Mouse (Mus musculus) neural tube, embryonic 14.5 days (tissue): ENCODE measurements around the gene Kank4. TPM values are rescaled to one million over a fixed set of nuclear protein-coding genes. Genes with fewer than 3 reads are reported as not detected.
"Not testable (repeated sequence)": the region's sequence is repeated elsewhere in the genome, so short reads cannot be mapped to it uniquely, and the experiment has no call there.

Source experiments
- ATAC-seq: fragments of 200-750 bp; cut with Nextera tagmentation; 2 replicates; pipeline ENCODE4 v1.8.0; 2017; ENCODE audit warnings: low read depth, mild to moderate bottlenecking, moderate TSS enrichment, moderate library complexity
- H3K27ac ChIP-seq: fragments of 300-500 bp; sonication (generic); 2 replicates; pipeline ENCODE4 v1.5.1; 2014; ENCODE audit warnings: low read depth, mild to moderate bottlenecking, control low read depth, low read length, moderate library complexity, mixed read lengths
- H3K27me3 ChIP-seq: fragments of 300-500 bp; sonication (generic); 2 replicates; pipeline ENCODE4 v1.6.1; 2014; ENCODE audit warnings: low read length; ENCODE audit not compliant: control insufficient read depth, insufficient read depth
- H3K36me3 ChIP-seq: fragments of 300-500 bp; sonication (generic); 2 replicates; pipeline ENCODE4 v1.6.1; 2014; ENCODE audit warnings: low read length, mixed read lengths; ENCODE audit not compliant: control insufficient read depth, insufficient read depth
- H3K4me1 ChIP-seq: fragments of 300-500 bp; sonication (generic); 2 replicates; pipeline ENCODE4 v1.6.1; 2014; ENCODE audit warnings: low read length; ENCODE audit not compliant: control insufficient read depth, insufficient read depth
- H3K4me2 ChIP-seq: fragments of 300-500 bp; sonication (generic); 2 replicates; pipeline ENCODE4 v1.6.1; 2014; ENCODE audit warnings: mild to moderate bottlenecking, low read depth, low read length, control low read depth
- H3K4me3 ChIP-seq: fragments of 300-500 bp; sonication (generic); 2 replicates; pipeline ENCODE4 v1.5.1; 2014; ENCODE audit warnings: low read depth, low read length, control low read depth, mixed read lengths
- H3K9ac ChIP-seq: fragments of 300-500 bp; sonication (generic); replicated peaks from 2 replicates; pipeline ENCODE4 v1.6.1; 2014; ENCODE audit warnings: low read depth, mild to moderate bottlenecking, control low read depth, low read length, mixed read lengths
- H3K9me3 ChIP-seq: fragments of 300-500 bp; sonication (generic); 2 replicates; pipeline ENCODE4 v1.6.1; 2016; ENCODE audit warnings: low read length; ENCODE audit not compliant: control insufficient read depth
- WGBS: fragments of 180-500 bp; shearing (Covaris S2); extraction: QIAGEN DNeasy Blood & Tissue Kit; methylation state at CpG from one replicate; pipeline ENCODE4 v1.1.7; 2014; 5-methylcytosine and 5-hydroxymethylcytosine counted together
- polyA plus RNA-seq: library from polyadenylated mRNA; unstranded; fragments of >200 nt; fragmentation: Nextera tagmentation; extraction: Ambion mirVana; gene quantifications from 2 replicates; pipeline ENCODE4 v1.2.1, GENCODE M21; 2014

Gene Kank4
- polyA plus RNA-seq, 1 experiment from 2014 or later: 0.92 TPM

- H3K36me3 ChIP-seq: not testable (repeated sequence)
Measured at GRCm38 (mm10) chr4:98850485-98850884, 33.1 kb upstream of the Kank4 start.

DNA sequence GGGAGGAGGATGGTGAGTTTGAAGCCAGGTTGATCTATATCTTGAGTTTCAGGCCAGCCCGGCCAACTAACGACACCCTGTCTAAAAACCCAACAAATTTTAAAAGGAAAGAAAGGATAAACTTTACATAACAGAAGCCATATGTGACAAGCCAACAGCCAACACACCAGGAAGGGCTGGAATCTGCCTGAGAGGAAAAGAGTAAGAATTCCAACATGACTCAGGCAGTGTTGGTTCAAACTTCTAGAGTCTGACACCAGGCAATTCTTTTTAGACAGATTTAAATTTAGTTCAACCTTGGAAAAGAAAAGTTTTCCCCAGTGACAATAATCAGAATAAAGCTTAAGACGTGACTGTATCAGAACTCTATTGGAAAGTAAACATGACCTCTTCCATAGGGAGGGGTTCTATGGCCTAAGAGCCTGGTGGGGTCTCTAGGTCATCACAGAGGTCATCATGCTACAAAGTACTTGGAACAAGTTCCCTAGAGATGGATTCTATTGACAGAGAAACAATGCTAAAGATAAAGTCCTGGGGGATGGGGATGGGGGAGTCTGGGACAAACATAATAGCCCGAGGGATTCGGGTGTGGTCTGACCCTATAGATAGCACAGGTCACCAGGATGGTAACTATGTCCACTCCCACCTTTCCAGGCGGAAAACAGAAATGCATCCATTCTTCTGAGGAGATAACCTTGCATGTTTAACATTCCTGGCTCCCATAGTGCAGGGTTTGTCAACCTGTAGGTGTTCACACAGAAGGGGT, 30.0 kb upstream of the Kank4 start:
- H3K4me3 ChIP-seq: no peak overlapping the region
- ATAC-seq: no peak
- no peaks in the 10 kb centered on the region for H3K36me3 ChIP-seq
- H3K9me3 ChIP-seq: no peaks in the 10 kb centered on the region
- no peak overlapping the region for H3K4me2 ChIP-seq
- no peaks in the 10 kb centered on the region for H3K4me1 ChIP-seq
- no peaks in the 10 kb centered on the region for H3K27me3 ChIP-seq
- 81% methylated on average over 6 of the region's 6 CpGs for WGBS
- H3K9ac ChIP-seq: no peak overlapping the region
- H3K27ac ChIP-seq: no peak overlapping the region

More at GRCm38 (mm10) chr4:98850485-98850884, 33.1 kb upstream of the Kank4 start:
- not testable (repeated sequence) for H3K4me1 ChIP-seq, H3K4me3 ChIP-seq, ATAC-seq, H3K4me2 ChIP-seq, H3K9ac ChIP-seq, H3K27ac ChIP-seq, H3K9me3 ChIP-seq, H3K27me3 ChIP-seq
- 71% methylated on average over 1 of the region's 1 CpGs for WGBS

DNA sequence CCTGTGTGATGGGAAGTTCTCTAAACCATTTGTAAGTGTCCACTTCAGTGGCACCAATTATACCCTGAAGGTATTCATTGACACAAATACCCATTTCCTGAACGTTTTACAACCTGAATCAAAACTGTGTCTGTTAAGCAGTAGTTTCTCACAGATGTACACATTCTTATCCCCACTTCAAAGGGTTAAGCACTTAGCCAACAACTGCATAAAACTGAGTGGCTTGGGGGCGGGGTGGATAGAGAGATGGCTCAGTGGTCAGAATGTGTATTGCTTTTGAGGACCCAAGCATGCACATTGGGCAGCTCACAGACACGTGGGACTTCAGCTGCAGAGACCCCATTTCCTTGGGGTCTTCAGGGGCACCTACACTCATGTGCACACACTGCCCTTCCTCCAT, 29.1 kb upstream of the Kank4 start:
- Histone ChIP-seq H3K36me3 (no peaks in the 10 kb centered on the region), H3K9me3 (no peaks in the 10 kb centered on the region), H3K27me3 (no peaks in the 10 kb centered on the region), H3K4me3 (no peak overlapping the region), H3K4me2 (no peak overlapping the region), H3K27ac (no peak overlapping the region), H3K9ac (no peak overlapping the region), H3K4me1 (no peaks in the 10 kb centered on the region)
- ATAC-seq: no peak
- WGBS: 49% methylated on average over 3 of the region's 3 CpGs

GRCm38 (mm10) chr4:98845687-98846125, 28.4 kb upstream of the Kank4 start:
- Histone ChIP-seq H3K9ac (no peak overlapping the region), H3K27ac (no peak overlapping the region), H3K36me3 (no peaks in the 10 kb centered on the region), H3K4me2 (no peak overlapping the region), H3K9me3 (no peaks in the 10 kb centered on the region), H3K4me3 (no peak overlapping the region), H3K27me3 (no peaks in the 10 kb centered on the region), H3K4me1 (no peaks in the 10 kb centered on the region)
- ATAC-seq: no peak
- WGBS: 69% methylated on average over 8 of the region's 8 CpGs

DNA sequence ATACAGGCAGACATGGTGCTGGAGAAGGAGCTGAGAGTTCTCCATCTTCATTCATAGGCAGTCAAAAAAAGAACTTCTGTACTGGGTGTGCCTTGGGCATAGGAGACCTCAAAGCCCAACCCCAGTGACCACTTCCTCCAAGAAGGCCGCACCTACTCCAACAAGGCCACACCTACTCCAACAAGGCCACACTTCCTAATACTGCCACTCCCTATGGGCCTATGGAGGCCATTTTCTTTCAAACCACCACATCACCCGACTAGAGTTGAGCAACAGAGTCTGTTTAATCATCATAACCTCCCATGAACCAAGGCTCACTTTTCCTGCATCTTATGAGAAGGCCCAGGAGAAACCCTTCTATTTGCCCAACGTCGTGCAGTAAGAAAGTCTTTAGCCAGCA, 27.9 kb upstream of the Kank4 start:
- Histone ChIP-seq H3K9ac (no peak overlapping the region), H3K27ac (no peak overlapping the region), H3K4me3 (no peak overlapping the region), H3K27me3 (no peaks in the 10 kb centered on the region), H3K4me2 (no peak overlapping the region), H3K36me3 (no peaks in the 10 kb centered on the region), H3K9me3 (no peaks in the 10 kb centered on the region), H3K4me1 (no peaks in the 10 kb centered on the region)
- 91% methylated on average over 4 of the region's 4 CpGs for WGBS
- ATAC-seq: no peak

- 86% methylated on average over 7 of the region's 7 CpGs for WGBS
- Histone ChIP-seq H3K4me3 (no peak overlapping the region), H3K36me3 (no peaks in the 10 kb centered on the region), H3K9ac (no peak overlapping the region), H3K27me3 (no peaks in the 10 kb centered on the region), H3K4me1 (no peaks in the 10 kb centered on the region), H3K9me3 (no peaks in the 10 kb centered on the region), H3K27ac (no peak overlapping the region), H3K4me2 (no peak overlapping the region)
- ATAC-seq: no peak
Measured at GRCm38 (mm10) chr4:98843906-98844597, 26.7 kb upstream of the Kank4 start.

DNA sequence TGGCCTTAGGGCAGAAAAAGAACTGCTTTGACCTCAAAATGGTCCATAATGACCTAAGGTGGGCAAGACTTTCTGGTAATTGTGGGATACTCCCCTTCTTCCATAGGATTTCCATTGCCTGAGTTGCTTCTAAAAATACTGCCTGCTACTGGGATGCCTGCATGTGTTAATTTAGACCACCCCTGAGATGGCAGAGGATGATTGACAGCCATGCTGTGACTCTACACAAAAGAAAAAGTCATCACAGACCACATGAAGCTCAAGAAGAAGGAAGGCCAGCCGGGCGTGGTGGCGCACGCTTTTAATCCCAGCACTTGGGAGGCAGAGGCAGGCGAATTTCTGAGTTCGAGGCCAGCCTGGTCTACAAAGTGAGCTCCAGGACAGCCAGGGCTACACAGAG, 23.9 kb upstream of the Kank4 start:
- 82% methylated on average over 5 of the region's 6 CpGs for WGBS
- H3K4me2 ChIP-seq, H3K4me1 ChIP-seq, H3K27me3 ChIP-seq, H3K36me3 ChIP-seq, H3K4me3 ChIP-seq, H3K9me3 ChIP-seq, ATAC-seq, H3K9ac ChIP-seq, H3K27ac ChIP-seq: not testable (repeated sequence)

GRCm38 (mm10) chr4:98840526-98840925, 23.2 kb upstream of the Kank4 start:
- H3K36me3 ChIP-seq: no peaks in the 10 kb centered on the region
- H3K27me3 ChIP-seq: no peaks in the 10 kb centered on the region
- ATAC-seq: no peak
- no peak overlapping the region for H3K4me2 ChIP-seq
- H3K4me3 ChIP-seq: no peak overlapping the region
- no peak overlapping the region for H3K9ac ChIP-seq
- H3K4me1 ChIP-seq: no peaks in the 10 kb centered on the region
- H3K27ac ChIP-seq: no peak overlapping the region
- no peaks in the 10 kb centered on the region for H3K9me3 ChIP-seq
- 18% methylated on average over 6 of the region's 6 CpGs for WGBS

DNA sequence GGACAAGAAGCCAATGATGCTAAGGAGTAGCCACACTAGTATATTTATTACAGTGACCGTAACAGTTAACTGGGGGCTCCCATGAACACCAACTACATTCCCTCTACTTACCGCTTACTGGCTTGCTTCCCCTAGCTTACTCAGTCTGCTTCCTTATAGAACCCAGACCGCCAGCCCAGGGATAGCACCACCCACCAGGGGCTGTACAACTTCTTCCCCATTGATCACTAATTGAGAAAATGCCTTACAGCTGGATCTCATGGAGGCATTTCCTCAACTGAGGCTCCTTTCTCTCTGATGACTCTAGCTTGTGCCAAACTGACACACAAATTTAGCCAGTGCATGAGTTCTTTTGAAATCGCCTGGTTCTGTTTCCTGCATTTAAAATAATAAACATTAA, 21.6 kb upstream of the Kank4 start:
- Histone ChIP-seq H3K36me3 (no peaks in the 10 kb centered on the region), H3K9me3 (no peaks in the 10 kb centered on the region)
- 91% methylated on average over 4 of the region's 4 CpGs for WGBS

More for the DNA sequence above, 21.6 kb upstream of the Kank4 start:
- Histone ChIP-seq H3K4me3 (no peak overlapping the region), H3K4me1 (no peaks in the 10 kb centered on the region), H3K27me3 (no peaks in the 10 kb centered on the region), H3K9ac (no peak overlapping the region), H3K27ac (no peak overlapping the region), H3K4me2 (no peak overlapping the region)
- ATAC-seq: no peak
